Mouse (Mus musculus) forebrain, embryonic 10.5 days (tissue): ENCODE measurements around the gene Eif2s2. TPM values are rescaled to one million over a fixed set of nuclear protein-coding genes. Genes with fewer than 3 reads are reported as not detected.

Experiments used
- DNase-seq: peaks from one replicate; pipeline ENCODE4 v3.0.0-alpha.2; 2017; ENCODE audit warnings: low spot score; ENCODE audit errors: extremely low spot score
- H3K27ac ChIP-seq: fragments of 300-500 bp; sonication (generic); 2 replicates; pipeline ENCODE4 v1.5.1; 2016; ENCODE audit warnings: mild to moderate bottlenecking
- H3K27me3 ChIP-seq: fragments of 300-500 bp; sonication (generic); 2 replicates; pipeline ENCODE4 v1.6.1; 2016; ENCODE audit warnings: mild to moderate bottlenecking; ENCODE audit not compliant: poor library complexity, severe bottlenecking
- H3K36me3 ChIP-seq: fragments of 300-500 bp; sonication (generic); replicated peaks from 2 replicates; pipeline ENCODE4 v1.6.1; 2016; ENCODE audit warnings: mild to moderate bottlenecking, moderate library complexity
- H3K4me1 ChIP-seq: fragments of 300-500 bp; sonication (generic); 2 replicates; pipeline ENCODE4 v1.6.1; 2016
- H3K4me3 ChIP-seq: fragments of 300-500 bp; sonication (generic); 2 replicates; pipeline ENCODE4 v1.5.1; 2016; ENCODE audit warnings: mild to moderate bottlenecking, moderate library complexity
- H3K9me3 ChIP-seq: fragments of 300-500 bp; sonication (generic); 2 replicates; pipeline ENCODE4 v1.6.1; 2016; ENCODE audit warnings: mild to moderate bottlenecking, moderate library complexity
- WGBS: fragments of 180-500 bp; shearing (Covaris S2); methylation state at CpG from one replicate; pipeline ENCODE4 v1.1.7; 2016; 5-methylcytosine and 5-hydroxymethylcytosine counted together
- polyA plus RNA-seq: library from polyadenylated mRNA; unstranded; fragments of >200 nt; fragmentation: Nextera tagmentation; extraction: Ambion mirVana; gene quantifications from 2 replicates; pipeline ENCODE4 v1.2.1, GENCODE M21; 2016

The Eif2s2 gene
- polyA plus RNA-seq, 1 experiment from 2014 or later: 118 TPM

GRCm38 (mm10) chr2:154869954-154870641, 22.6 kb downstream of the Eif2s2 start:
- no peak for DNase-seq
- H3K4me1 ChIP-seq: no peaks in the 10 kb centered on the region
- H3K9me3 ChIP-seq: no peaks in the 10 kb centered on the region
- no peak overlapping the region for H3K4me3 ChIP-seq
- H3K27ac ChIP-seq: no peak overlapping the region
- H3K36me3 ChIP-seq: peaks cover 97% of the 10 kb centered on the region
- no peaks in the 10 kb centered on the region for H3K27me3 ChIP-seq

GRCm38 (mm10) chr2:154868106-154868505, 24.6 kb downstream of the Eif2s2 start:
- 91% methylated on average over 1 of the region's 1 CpGs for WGBS
- Histone ChIP-seq H3K27me3 (no peaks in the 10 kb centered on the region), H3K4me1 (no peaks in the 10 kb centered on the region), H3K27ac (no peak overlapping the region), H3K4me3 (no peak overlapping the region), H3K36me3 (peaks cover 97% of the 10 kb centered on the region), H3K9me3 (no peaks in the 10 kb centered on the region)
- DNase-seq: no peak

GRCm38 (mm10) chr2:154865696-154866095, 27.0 kb downstream of the Eif2s2 start:
- WGBS: 90% methylated on average over 3 of the region's 3 CpGs
- Histone ChIP-seq H3K9me3 (no peaks in the 10 kb centered on the region), H3K4me3 (no peak overlapping the region), H3K4me1 (no peaks in the 10 kb centered on the region), H3K36me3 (peaks cover 100% of the 10 kb centered on the region), H3K27me3 (no peaks in the 10 kb centered on the region), H3K27ac (no peak overlapping the region)
- no peak for DNase-seq

GRCm38 (mm10) chr2:154863672-154864071, 29.1 kb downstream of the Eif2s2 start:
- H3K9me3 ChIP-seq: no peaks in the 10 kb centered on the region
- no peaks in the 10 kb centered on the region for H3K4me1 ChIP-seq
- H3K27me3 ChIP-seq: no peaks in the 10 kb centered on the region
- no peak overlapping the region for H3K4me3 ChIP-seq
- peaks cover 100% of the 10 kb centered on the region for H3K36me3 ChIP-seq
- H3K27ac ChIP-seq: no peak overlapping the region
- 94% methylated on average over 13 of the region's 13 CpGs for WGBS
- no peak for DNase-seq

GRCm38 (mm10) chr2:154855383-154855782, 37.4 kb downstream of the Eif2s2 start:
- Histone ChIP-seq H3K9me3 (no peaks in the 10 kb centered on the region), H3K4me1 (peaks cover 6% of the 10 kb centered on the region; the same call in 1 of the 2 replicates), H3K36me3 (peaks cover 46% of the 10 kb centered on the region), H3K27me3 (no peaks in the 10 kb centered on the region), H3K27ac (no peak overlapping the region), H3K4me3 (no peak overlapping the region)
- no peak for DNase-seq
- WGBS: 96% methylated on average over 1 of the region's 1 CpGs

GRCm38 (mm10) chr2:154848086-154848485, 44.6 kb downstream of the Eif2s2 start:
- H3K4me1 ChIP-seq: peaks cover 1% of the 10 kb centered on the region; the same call in 1 of the 2 replicates
- no peak overlapping the region for H3K4me3 ChIP-seq
- H3K27me3 ChIP-seq: no peaks in the 10 kb centered on the region
- H3K27ac ChIP-seq: no peak overlapping the region
- peaks cover 64% of the 10 kb centered on the region for H3K36me3 ChIP-seq
- DNase-seq: no peak
- no peaks in the 10 kb centered on the region for H3K9me3 ChIP-seq

GRCm38 (mm10) chr2:154836537-154836936, 56.2 kb downstream of the Eif2s2 start:
- Histone ChIP-seq H3K27ac (no peak overlapping the region), H3K36me3 (peaks cover 85% of the 10 kb centered on the region), H3K9me3 (peaks cover 43% of the 10 kb centered on the region), H3K4me1 (no peaks in the 10 kb centered on the region), H3K27me3 (no peaks in the 10 kb centered on the region), H3K4me3 (no peak overlapping the region)
- no peak for DNase-seq
- 93% methylated on average over 2 of the region's 2 CpGs for WGBS

GRCm38 (mm10) chr2:154834149-154834865, 58.4 kb downstream of the Eif2s2 start:
- Histone ChIP-seq H3K36me3 (peaks cover 72% of the 10 kb centered on the region), H3K4me1 (peaks cover 4% of the 10 kb centered on the region; the same call in 1 of the 2 replicates), H3K27ac (no peak overlapping the region), H3K27me3 (no peaks in the 10 kb centered on the region), H3K9me3 (peaks cover 24% of the 10 kb centered on the region), H3K4me3 (no peak overlapping the region)
- WGBS: 94% methylated on average over 6 of the region's 6 CpGs
- DNase-seq: no peak

- no peak overlapping the region for H3K4me3 ChIP-seq
- WGBS: 87% methylated on average over 4 of the region's 4 CpGs
- no peak for DNase-seq
- peaks cover 62% of the 10 kb centered on the region for H3K36me3 ChIP-seq
- no peak overlapping the region for H3K27ac ChIP-seq
- H3K27me3 ChIP-seq: no peaks in the 10 kb centered on the region
- peaks cover 16% of the 10 kb centered on the region; the same call in 1 of the 2 replicates for H3K9me3 ChIP-seq
- peaks cover 4% of the 10 kb centered on the region; the same call in 1 of the 2 replicates for H3K4me1 ChIP-seq
Observed at GRCm38 (mm10) chr2:154832471-154832870, 60.3 kb downstream of the Eif2s2 start.

- no peak for DNase-seq
- H3K36me3 ChIP-seq: peaks cover 27% of the 10 kb centered on the region
- no peaks in the 10 kb centered on the region for H3K27me3 ChIP-seq
- no peaks in the 10 kb centered on the region for H3K9me3 ChIP-seq
- WGBS: 86% methylated on average over 4 of the region's 4 CpGs
- peaks cover 12% of the 10 kb centered on the region; the same call in 1 of the 2 replicates for H3K4me1 ChIP-seq
- no peak overlapping the region for H3K27ac ChIP-seq
- H3K4me3 ChIP-seq: no peak overlapping the region
Observed at GRCm38 (mm10) chr2:154827521-154827920, 65.2 kb downstream of the Eif2s2 start.

- peaks cover 31% of the 10 kb centered on the region for H3K36me3 ChIP-seq
- WGBS: 91% methylated on average over 1 of the region's 1 CpGs
Observed at GRCm38 (mm10) chr2:154826054-154826538, 66.6 kb downstream of the Eif2s2 start.

More at GRCm38 (mm10) chr2:154826054-154826538, 66.6 kb downstream of the Eif2s2 start:
- Histone ChIP-seq H3K27ac (no peak overlapping the region), H3K4me3 (no peak overlapping the region), H3K27me3 (no peaks in the 10 kb centered on the region), H3K4me1 (peaks cover 12% of the 10 kb centered on the region; the same call in 1 of the 2 replicates), H3K9me3 (no peaks in the 10 kb centered on the region)
- DNase-seq: no peak
